Mouse (Mus musculus): Measurements from ENCODE around the gene Tmem144. TPM values are rescaled to one million over a fixed set of nuclear protein-coding genes. Genes with fewer than 3 reads are reported as not detected.

The Tmem144 gene
- total and polyA plus RNA-seq, 3 experiments = 0.59 to 2.0 (median 1.3) TPM

DNA sequence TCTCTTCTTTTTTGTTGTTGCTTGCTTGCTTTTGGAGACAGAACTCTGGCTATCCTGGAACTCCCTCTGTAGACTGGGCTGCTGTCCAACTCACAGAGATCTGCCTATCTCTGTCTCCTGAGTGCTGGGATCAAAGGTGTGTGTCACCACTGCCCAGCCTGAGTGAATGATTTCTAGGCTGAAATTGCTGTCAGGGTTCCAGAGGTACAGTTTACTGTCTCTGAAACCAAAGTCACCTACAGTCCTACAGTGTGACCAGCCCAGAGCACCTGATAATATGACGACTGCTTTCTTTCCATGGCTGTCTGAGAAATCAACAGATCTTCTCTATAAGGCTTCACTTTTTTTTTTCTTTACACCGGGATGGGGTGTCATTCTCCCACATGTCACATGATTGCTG, 3.0 kb downstream of the Tmem144 start:
- no peak for TF ChIP-seq GABPA (IDR thresholded peaks at IDR 0.05; ENCODE audit: insufficient replicate concordance, low read depth, low read length)
- TF ChIP-seq MAZ (IDR thresholded peaks at IDR 0.05; ENCODE audit: low read depth, low read length) = no peak
- no peak for TF ChIP-seq ZMIZ1 (IDR thresholded peaks at IDR 0.05; ENCODE audit: low read depth, low read length)
- TF ChIP-seq MXI1 (IDR thresholded peaks at IDR 0.05; ENCODE audit: low read depth, low read length) = no peak
- TF ChIP-seq TCF12 (IDR thresholded peaks at IDR 0.05; ENCODE audit: low read depth, low read length) = no peak
- no peak for TF ChIP-seq IRF4 (IDR thresholded peaks at IDR 0.05; ENCODE audit: low read depth, low read length)
- TF ChIP-seq USF1 (IDR thresholded peaks at IDR 0.05; ENCODE audit: low read depth, low read length) = no peak
- TF ChIP-seq JUN (IDR thresholded peaks at IDR 0.05; ENCODE audit: insufficient read depth, low read depth, low read length) = no peak
- no peaks in the 10 kb centered on the region for H3K36me3 ChIP-seq (replicated peaks in 1 of 2; ENCODE audit: control insufficient read depth in 1 of 2, insufficient read depth in 1 of 2, low read length in 1 of 2)
- H3K27me3 ChIP-seq (replicated peaks) = no peaks in the 10 kb centered on the region
- H3K4me3 ChIP-seq (replicated peaks in 1 of 3; ENCODE audit: low read depth in 2 of 3, low read length in 2 of 3, poor library complexity in 1 of 3) = no peak overlapping the region
- no peaks in the 10 kb centered on the region for H3K9me3 ChIP-seq (replicated peaks; ENCODE audit: low read length)
- H3K27ac ChIP-seq (ENCODE audit: insufficient read depth, low read depth) = no peak overlapping the region
- dilution Hi-C loops (cut with MboI; ENCODE audit: extremely low pct_ligation_motif_present, extremely low pct_unique_long_range_greater_than_20kb, low sequenced_read_pairs) (no loop called here), in situ Hi-C loops (cut with MboI; ENCODE audit: low pct_ligation_motif_present, low pct_unique_long_range_greater_than_20kb, low sequenced_read_pairs) (no loop called here)
- H3K9ac ChIP-seq (ENCODE audit: insufficient read depth, low read depth) = no peak overlapping the region
- DNase-seq (ENCODE audit: extremely low read depth) = no peak
- H3K4me2 ChIP-seq (ENCODE audit: insufficient read depth, low read depth, poor library complexity, severe bottlenecking) = no peak overlapping the region
- peaks cover 6 to 12% of the 10 kb centered on the region in 2 experiments for H3K4me1 ChIP-seq (ENCODE audit: control insufficient read depth in 1 of 2, insufficient read depth in 2 of 2)
- H3K79me2 ChIP-seq (replicated peaks; ENCODE audit: control insufficient read depth, extremely low read depth, insufficient read depth, poor library complexity, severe bottlenecking) = no peaks in the 10 kb centered on the region

DNA sequence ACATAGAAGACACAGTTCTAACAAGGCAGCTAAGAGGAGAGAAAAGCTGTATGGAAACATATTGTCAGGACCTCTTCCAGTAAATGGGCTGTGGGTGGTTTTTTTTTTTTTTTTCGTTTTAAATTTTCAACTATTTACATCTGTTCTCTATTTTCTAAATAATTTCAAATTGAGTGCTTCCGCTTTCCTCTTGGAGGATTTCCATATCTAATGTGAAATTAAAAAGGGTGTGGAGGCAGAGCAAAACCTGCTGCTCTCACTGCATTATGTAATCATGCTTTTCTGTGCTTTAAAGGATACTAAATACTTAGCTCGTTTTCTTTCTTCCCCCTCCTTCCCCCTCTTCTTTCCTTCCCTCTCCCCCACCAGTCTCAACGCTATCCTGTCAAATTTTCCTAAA, 3.7 kb downstream of the Tmem144 start:
- no peaks in the 10 kb centered on the region for H3K27me3 ChIP-seq (replicated peaks)
- DNase-seq (ENCODE audit: extremely low read depth) = no peak
- H3K4me1 ChIP-seq (ENCODE audit: control insufficient read depth in 1 of 2, insufficient read depth in 2 of 2) = peaks cover 4 to 7% of the 10 kb centered on the region in 2 experiments
- H3K9me3 ChIP-seq (replicated peaks; ENCODE audit: low read length) = no peaks in the 10 kb centered on the region
- no peaks in the 10 kb centered on the region for H3K79me2 ChIP-seq (replicated peaks; ENCODE audit: control insufficient read depth, extremely low read depth, insufficient read depth, poor library complexity, severe bottlenecking)
- H3K4me2 ChIP-seq (ENCODE audit: insufficient read depth, low read depth, poor library complexity, severe bottlenecking) = no peak overlapping the region
- dilution Hi-C loops (cut with MboI; ENCODE audit: extremely low pct_ligation_motif_present, extremely low pct_unique_long_range_greater_than_20kb, low sequenced_read_pairs) = no loop called here
- H3K27ac ChIP-seq (ENCODE audit: insufficient read depth, low read depth) = no peak overlapping the region
- H3K36me3 ChIP-seq (replicated peaks in 1 of 2; ENCODE audit: control insufficient read depth in 1 of 2, insufficient read depth in 1 of 2, low read length in 1 of 2) = no peaks in the 10 kb centered on the region
- TF ChIP-seq NELFE (IDR thresholded peaks at IDR 0.05; ENCODE audit: low read depth, low read length) (no peak), POLR2AphosphoS2 (IDR thresholded peaks at IDR 0.05; ENCODE audit: low read depth, low read length) (no peak), MYC (IDR thresholded peaks at IDR 0.05; ENCODE audit: low read depth, low read length) (no peak), MAFK (IDR thresholded peaks at IDR 0.05; ENCODE audit: insufficient replicate concordance, low read length) (no peak), MAZ (IDR thresholded peaks at IDR 0.05; ENCODE audit: low read depth, low read length) (no peak), POLR2A (IDR thresholded peaks at IDR 0.05; ENCODE audit: low read depth, low read length) (no peak), MAX (IDR thresholded peaks at IDR 0.05; ENCODE audit: low read length) (no peak), TBP (conservative IDR thresholded peaks at IDR 0.05; ENCODE audit: low read depth, low read length) (no peak), RAD21 (IDR thresholded peaks at IDR 0.05; ENCODE audit: low read depth, low read length) (no peak), TCF12 (IDR thresholded peaks at IDR 0.05; ENCODE audit: low read depth, low read length) (no peak), ZKSCAN1 (IDR thresholded peaks at IDR 0.05; ENCODE audit: borderline replicate concordance, low read depth, low read length) (no peak)
- in situ Hi-C loops (cut with MboI; ENCODE audit: low pct_ligation_motif_present, low pct_unique_long_range_greater_than_20kb, low sequenced_read_pairs) = no loop called here
- H3K9ac ChIP-seq (ENCODE audit: insufficient read depth, low read depth) = no peak overlapping the region
- no peak overlapping the region for H3K4me3 ChIP-seq (replicated peaks in 1 of 3; ENCODE audit: low read depth in 2 of 3, low read length in 2 of 3, poor library complexity in 1 of 3)
